Mouse (Mus musculus): ENCODE data around the gene Csgalnact2. TPM values are rescaled to one million over a fixed set of nuclear protein-coding genes. Genes with fewer than 3 reads are reported as not detected.

Gene Csgalnact2
- polyA plus RNA-seq, 2 experiments: 4.5 to 8.6 TPM

DNA sequence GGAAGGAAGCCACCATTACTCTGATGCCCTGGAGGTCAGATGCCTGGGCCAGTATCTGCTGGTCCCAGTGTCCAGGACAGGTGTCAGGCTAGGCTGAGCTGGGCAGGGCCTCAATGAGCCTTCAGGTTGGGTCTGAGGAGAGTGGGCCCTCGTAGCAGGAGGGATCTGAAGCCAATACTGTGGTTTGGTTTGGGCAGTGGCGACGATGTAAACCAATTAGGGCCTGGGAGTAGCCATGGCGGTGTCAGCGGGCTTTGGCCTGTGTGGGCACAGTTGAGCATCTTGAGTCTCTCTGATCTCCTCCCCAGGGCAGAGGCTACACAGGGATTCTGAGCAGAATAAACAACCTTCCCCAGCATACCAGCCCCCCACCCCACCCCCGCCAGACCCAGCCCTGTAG, 55.3 kb downstream of the Csgalnact2 start:
- Histone ChIP-seq H3K9me3 (ENCODE audit: control insufficient read depth, low read length) (no peaks in the 10 kb centered on the region), H3K4me2 (ENCODE audit: low read depth) (no peak overlapping the region), H3K27ac (no peak overlapping the region), H3K27me3 (ENCODE audit: control insufficient read depth, insufficient read depth, low read length) (no peaks in the 10 kb centered on the region), H3K9ac (replicated peaks) (no peak overlapping the region), H3K4me1 (replicated peaks; ENCODE audit: control insufficient read depth in 2 of 2, insufficient read depth in 2 of 2, low read length in 1 of 2) (no peaks in the 10 kb centered on the region), H3K4me3 (ENCODE audit: insufficient read depth in 1 of 2, low read depth in 2 of 2, low read length in 2 of 2) (no peak overlapping the region), H3K36me3 (replicated peaks; ENCODE audit: control insufficient read depth, insufficient read depth, low read depth) (no peaks in the 10 kb centered on the region)
- 55% methylated on average over 6 of the region's 6 CpGs for WGBS (ENCODE audit: insufficient replicate concordance)
- no peak for ATAC-seq (ENCODE audit: insufficient read depth)
- TF ChIP-seq CTCF (IDR thresholded peaks at IDR 0.05; ENCODE audit: low read depth): no peak
- TF ChIP-seq EP300 (IDR thresholded peaks at IDR 0.05; ENCODE audit: low read depth): no peak
- no peak for DNase-seq (ENCODE audit: low read depth in 3 of 3, low spot score in 3 of 3)

DNA sequence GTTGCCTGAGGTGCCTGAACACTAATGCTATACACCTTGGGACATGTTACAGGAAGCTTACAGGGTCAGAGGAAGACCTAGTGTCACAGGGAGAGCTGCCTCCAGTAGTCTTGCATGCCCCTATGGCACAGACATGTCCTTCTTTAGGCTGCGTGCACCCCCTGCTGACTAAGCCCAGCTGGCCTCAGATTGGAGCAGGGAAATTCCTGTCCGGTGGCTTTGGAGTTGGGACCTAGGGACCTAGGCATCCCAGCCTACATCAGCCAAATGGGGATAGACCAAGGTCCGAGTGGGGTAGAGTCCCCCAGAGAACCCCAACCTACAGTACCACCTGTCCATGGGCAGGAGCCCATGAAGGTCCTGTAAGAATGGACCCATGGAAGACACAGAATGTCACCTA, 56.6 kb downstream of the Csgalnact2 start:
- Histone ChIP-seq H3K36me3 (replicated peaks; ENCODE audit: control insufficient read depth, insufficient read depth, low read depth) (no peaks in the 10 kb centered on the region), H3K4me2 (ENCODE audit: low read depth) (no peak overlapping the region), H3K9ac (replicated peaks) (no peak overlapping the region), H3K4me1 (replicated peaks; ENCODE audit: control insufficient read depth in 2 of 2, insufficient read depth in 2 of 2, low read length in 1 of 2) (no peaks in the 10 kb centered on the region), H3K9me3 (ENCODE audit: control insufficient read depth, low read length) (no peaks in the 10 kb centered on the region), H3K27ac (no peak overlapping the region), H3K27me3 (ENCODE audit: control insufficient read depth, insufficient read depth, low read length) (no peaks in the 10 kb centered on the region), H3K4me3 (ENCODE audit: insufficient read depth in 1 of 2, low read depth in 2 of 2, low read length in 2 of 2) (no peak overlapping the region)
- TF ChIP-seq CTCF (IDR thresholded peaks at IDR 0.05; ENCODE audit: low read depth): no peak
- TF ChIP-seq EP300 (IDR thresholded peaks at IDR 0.05; ENCODE audit: low read depth): no peak
- 56% methylated on average over 3 of the region's 3 CpGs for WGBS (ENCODE audit: insufficient replicate concordance)
- ATAC-seq (ENCODE audit: insufficient read depth) (no peak), DNase-seq (ENCODE audit: low read depth in 3 of 3, low spot score in 3 of 3) (no peak)

- Histone ChIP-seq H3K4me2 (ENCODE audit: low read depth) (no peak overlapping the region), H3K4me3 (ENCODE audit: insufficient read depth in 1 of 2, low read depth in 2 of 2, low read length in 2 of 2) (no peak overlapping the region), H3K4me1 (replicated peaks; ENCODE audit: control insufficient read depth in 2 of 2, insufficient read depth in 2 of 2, low read length in 1 of 2) (no peaks in the 10 kb centered on the region), H3K9ac (replicated peaks) (no peak overlapping the region), H3K27me3 (ENCODE audit: control insufficient read depth, insufficient read depth, low read length) (no peaks in the 10 kb centered on the region), H3K9me3 (ENCODE audit: control insufficient read depth, low read length) (no peaks in the 10 kb centered on the region), H3K27ac (no peak overlapping the region), H3K36me3 (replicated peaks; ENCODE audit: control insufficient read depth, insufficient read depth, low read depth) (no peaks in the 10 kb centered on the region)
- ATAC-seq (ENCODE audit: insufficient read depth) (no peak), DNase-seq (ENCODE audit: low read depth in 3 of 3, low spot score in 3 of 3) (no peak)
- 54% methylated on average over 4 of the region's 4 CpGs for WGBS (ENCODE audit: insufficient replicate concordance)
- TF ChIP-seq EP300 (IDR thresholded peaks at IDR 0.05; ENCODE audit: low read depth) (no peak), CTCF (IDR thresholded peaks at IDR 0.05; ENCODE audit: low read depth) (no peak)
Measured at GRCm38 (mm10) chr6:118080711-118081110, 58.2 kb downstream of the Csgalnact2 start.

- Histone ChIP-seq H3K36me3 (replicated peaks; ENCODE audit: control insufficient read depth, insufficient read depth, low read depth) (no peaks in the 10 kb centered on the region), H3K4me3 (ENCODE audit: insufficient read depth in 1 of 2, low read depth in 2 of 2, low read length in 2 of 2) (no peak overlapping the region), H3K9me3 (ENCODE audit: control insufficient read depth, low read length) (no peaks in the 10 kb centered on the region), H3K9ac (replicated peaks) (no peak overlapping the region), H3K4me1 (replicated peaks; ENCODE audit: control insufficient read depth in 2 of 2, insufficient read depth in 2 of 2, low read length in 1 of 2) (no peaks in the 10 kb centered on the region), H3K27me3 (ENCODE audit: control insufficient read depth, insufficient read depth, low read length) (no peaks in the 10 kb centered on the region), H3K27ac (no peak overlapping the region), H3K4me2 (ENCODE audit: low read depth) (no peak overlapping the region)
- DNase-seq (ENCODE audit: low read depth in 3 of 3, low spot score in 3 of 3): no peak
- ATAC-seq (ENCODE audit: insufficient read depth): no peak
- no peak for TF ChIP-seq CTCF (IDR thresholded peaks at IDR 0.05; ENCODE audit: low read depth)
- no peak for TF ChIP-seq EP300 (IDR thresholded peaks at IDR 0.05; ENCODE audit: low read depth)
- WGBS (ENCODE audit: insufficient replicate concordance): 59% methylated on average over 10 of the region's 10 CpGs
Measured at GRCm38 (mm10) chr6:118079762-118080465, 59.0 kb downstream of the Csgalnact2 start.

GRCm38 (mm10) chr6:118079292-118079691, 59.6 kb downstream of the Csgalnact2 start:
- no peak overlapping the region for H3K4me3 ChIP-seq (ENCODE audit: insufficient read depth in 1 of 2, low read depth in 2 of 2, low read length in 2 of 2)

More at GRCm38 (mm10) chr6:118079292-118079691, 59.6 kb downstream of the Csgalnact2 start:
- no peak overlapping the region for H3K27ac ChIP-seq
- TF ChIP-seq CTCF (IDR thresholded peaks at IDR 0.05; ENCODE audit: low read depth) (no peak), EP300 (IDR thresholded peaks at IDR 0.05; ENCODE audit: low read depth) (no peak)
- no peak overlapping the region for H3K4me2 ChIP-seq (ENCODE audit: low read depth)
- ATAC-seq (ENCODE audit: insufficient read depth) (no peak), DNase-seq (ENCODE audit: low read depth in 3 of 3, low spot score in 3 of 3) (no peak)
- no peak overlapping the region for H3K9ac ChIP-seq (replicated peaks)
- H3K9me3 ChIP-seq (ENCODE audit: control insufficient read depth, low read length): no peaks in the 10 kb centered on the region
- no peaks in the 10 kb centered on the region for H3K4me1 ChIP-seq (replicated peaks; ENCODE audit: control insufficient read depth in 2 of 2, insufficient read depth in 2 of 2, low read length in 1 of 2)
- H3K36me3 ChIP-seq (replicated peaks; ENCODE audit: control insufficient read depth, insufficient read depth, low read depth): no peaks in the 10 kb centered on the region
- 45% methylated on average over 3 of the region's 3 CpGs for WGBS (ENCODE audit: insufficient replicate concordance)
- no peaks in the 10 kb centered on the region for H3K27me3 ChIP-seq (ENCODE audit: control insufficient read depth, insufficient read depth, low read length)

All from liver, embryonic 14.5 days (tissue).